8 mouse cellular contexts compared by ENCODE assay signal in the genomic region with DNA sequence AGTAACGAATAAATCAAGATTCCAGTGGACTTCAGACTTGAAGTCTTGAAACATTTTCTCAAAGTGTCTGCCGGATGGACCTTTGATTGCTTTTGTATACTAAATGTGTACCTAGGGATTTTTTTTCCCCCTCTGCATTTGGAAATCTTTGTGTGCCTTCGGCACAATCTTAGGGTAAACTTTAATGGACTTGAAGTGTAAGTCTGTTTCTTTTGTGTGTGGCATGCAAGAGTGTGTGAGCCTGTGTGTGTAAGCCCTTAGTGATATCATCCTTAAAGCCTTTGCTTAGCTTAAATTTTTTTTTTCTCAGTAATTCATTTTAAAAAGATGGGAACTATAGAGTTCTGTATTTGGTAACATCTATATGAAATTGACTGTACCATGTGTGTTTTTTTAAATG. TPM values are rescaled to one million over a fixed set of nuclear protein-coding genes. Genes with fewer than 3 reads are reported as not detected.
A peak's percentile ranks its signal among the peaks of the same experiment; 100 is the strongest.
DNase-seq lines count a peak whose midpoint lies in the region; ATAC-seq and TF ChIP-seq lines count a peak whose summit lies in the region.

No protein-coding gene starts in this region.

- peak overlapping the region; percentile 84 for H3K9ac ChIP-seq in lung, embryonic 14.5 days
- peak overlapping the region; percentile 96 for H3K9ac ChIP-seq in embryonic facial prominence, embryonic 15.5 days
- peak overlapping the region; percentile 96; the same call in 1 of the 2 replicates for H3K9ac ChIP-seq in intestine, postnatal 0 days (ENCODE audit: low read depth, low read length)
- peak overlapping the region; percentile 99; the same call in 1 of the 2 replicates for H3K9ac ChIP-seq in neural tube, embryonic 12.5 days

- no peaks in the 10 kb centered on the region for H3K9me3 ChIP-seq in lung, embryonic 14.5 days (ENCODE audit: low read depth, low read length)
- no peaks in the 10 kb centered on the region for H3K9me3 ChIP-seq in embryonic facial prominence, embryonic 15.5 days (replicated peaks)
- no peaks in the 10 kb centered on the region for H3K9me3 ChIP-seq in intestine, postnatal 0 days (ENCODE audit: control insufficient read depth)
- H3K9me3 ChIP-seq in neural tube, embryonic 12.5 days = no peaks in the 10 kb centered on the region

- no peak for TF ChIP-seq CTCF in lung, embryonic 14.5 days (IDR thresholded peaks at IDR 0.05; ENCODE audit: low read depth)
- no peak for TF ChIP-seq CTCF in intestine, postnatal 0 days (IDR thresholded peaks at IDR 0.05; ENCODE audit: low read depth)

- H3K27ac ChIP-seq in lung, embryonic 14.5 days (ENCODE audit: low read depth) = peak overlapping the region; percentile 92; the same call in 1 of the 2 replicates
- peak overlapping the region; percentile 95; the same call in 1 of the 2 replicates for H3K27ac ChIP-seq in embryonic facial prominence, embryonic 15.5 days (replicated peaks)
- H3K27ac ChIP-seq in intestine, postnatal 0 days (ENCODE audit: low read depth, low read length) = no peak overlapping the region
- no peak overlapping the region for H3K27ac ChIP-seq in neural tube, embryonic 12.5 days

- H3K27me3 ChIP-seq in lung, embryonic 14.5 days (ENCODE audit: insufficient read depth, low read length) = no peaks in the 10 kb centered on the region
- no peaks in the 10 kb centered on the region for H3K27me3 ChIP-seq in embryonic facial prominence, embryonic 15.5 days
- no peaks in the 10 kb centered on the region for H3K27me3 ChIP-seq in intestine, postnatal 0 days (replicated peaks; ENCODE audit: control insufficient read depth, insufficient read depth, low read length)
- H3K27me3 ChIP-seq in neural tube, embryonic 12.5 days (replicated peaks) = no peaks in the 10 kb centered on the region

- H3K4me2 ChIP-seq in lung, embryonic 14.5 days = peak overlapping the region; percentile 70
- peak overlapping the region; percentile 55 for H3K4me2 ChIP-seq in embryonic facial prominence, embryonic 15.5 days (replicated peaks)
- H3K4me2 ChIP-seq in intestine, postnatal 0 days (replicated peaks; ENCODE audit: low read depth) = peak overlapping the region; percentile 77
- peak overlapping the region; percentile 75 for H3K4me2 ChIP-seq in neural tube, embryonic 12.5 days (replicated peaks)

- H3K4me1 ChIP-seq in lung, embryonic 14.5 days (ENCODE audit: insufficient read depth) = peaks cover 9% of the 10 kb centered on the region; the same call in 1 of the 2 replicates
- H3K4me1 ChIP-seq in embryonic facial prominence, embryonic 15.5 days = peaks cover 6% of the 10 kb centered on the region; the same call in 1 of the 2 replicates
- H3K4me1 ChIP-seq in intestine, postnatal 0 days (replicated peaks; ENCODE audit: control insufficient read depth, insufficient read depth, low read length) = peaks cover 3% of the 10 kb centered on the region; the same call in 1 of the 2 replicates
- H3K4me1 ChIP-seq in neural tube, embryonic 12.5 days = peaks cover 24% of the 10 kb centered on the region

- no peak for ATAC-seq in lung, embryonic 14.5 days (ENCODE audit: insufficient read depth)
- no peak for ATAC-seq in embryonic facial prominence, embryonic 15.5 days (ENCODE audit: insufficient number of reproducible peaks, low FRiP score, low TSS enrichment, low read depth)
- no peak for ATAC-seq in intestine, postnatal 0 days
- no peak for ATAC-seq in neural tube, embryonic 12.5 days (ENCODE audit: low FRiP score, low read depth)

- DNase-seq in lung, embryonic 14.5 days = no peak
- DNase-seq in lung, postnatal 36 days = no peak
- DNase-seq in adrenal gland, adult 18-20 months (ENCODE audit: low spot score in 2 of 2) = no peak
- no peak for DNase-seq in urinary bladder, adult 18-20 months (ENCODE audit: low spot score in 2 of 2)
- no peak for DNase-seq in gastrocnemius, adult 8-10 months (ENCODE audit: low spot score in 2 of 2)

- H3K4me3 ChIP-seq in lung, embryonic 14.5 days (ENCODE audit: low read depth, low read length) = peak overlapping the region; percentile 97
- H3K4me3 ChIP-seq in embryonic facial prominence, embryonic 15.5 days (replicated peaks) = peak overlapping the region; percentile 95
- H3K4me3 ChIP-seq in intestine, postnatal 0 days (ENCODE audit: low read depth, low read length) = peak overlapping the region; percentile 90
- peak overlapping the region; percentile 99 for H3K4me3 ChIP-seq in neural tube, embryonic 12.5 days

- H3K36me3 ChIP-seq in lung, embryonic 14.5 days (ENCODE audit: insufficient read depth) = no peaks in the 10 kb centered on the region
- no peaks in the 10 kb centered on the region for H3K36me3 ChIP-seq in embryonic facial prominence, embryonic 15.5 days
- no peaks in the 10 kb centered on the region for H3K36me3 ChIP-seq in intestine, postnatal 0 days (ENCODE audit: control insufficient read depth, insufficient read depth)
- H3K36me3 ChIP-seq in neural tube, embryonic 12.5 days = 0 out of 2 replicates have a peak, but pooled peaks cover 4% of the 10 kb centered on the region

- 4% methylated on average over 3 of the region's 3 CpGs for WGBS in lung, embryonic 14.5 days
- WGBS in embryonic facial prominence, embryonic 15.5 days = 7% methylated on average over 3 of the region's 3 CpGs
- WGBS in intestine, postnatal 0 days = 1% methylated on average over 3 of the region's 3 CpGs
- WGBS in neural tube, embryonic 12.5 days = 21% methylated on average over 3 of the region's 3 CpGs

RNA-seq across cellular contexts. Expression of a gene that starts 1.2 kb away (rescaled TPM):
- polyA plus RNA-seq in lung, embryonic 14.5 days (2014; fragmentation: Nextera tagmentation; extraction: Ambion mirVana) = 56.1 and 60.0 TPM in 2 replicates
- polyA plus RNA-seq in embryonic facial prominence, embryonic 15.5 days (2015; fragmentation: Nextera tagmentation; extraction: Ambion mirVana) = 56.0 and 56.5 TPM in 2 replicates
- polyA plus RNA-seq in intestine, postnatal 0 days (2015; fragmentation: Nextera tagmentation; extraction: Ambion mirVana) = 32.2 and 36.6 TPM in 2 replicates
- polyA plus RNA-seq in neural tube, embryonic 12.5 days (2016; fragmentation: Nextera tagmentation; extraction: Ambion mirVana) = 150 and 151 TPM in 2 replicates
- 10 to 100 TPM; 67.5 to 76.6 TPM for total RNA-seq in adrenal gland, adult 18-20 months (2021)
- total RNA-seq in gastrocnemius, adult 8-10 months (2022) = 10 to 100 TPM; 40.6 to 50.8 (median 44.0) TPM

Comparison
In these comparisons a context has a peak if more than half of its experiments do, and no peak if none do; other contexts are left out.
1. H3K27ac ChIP-seq: peak in lung, embryonic 14.5 days (single experiment) and embryonic facial prominence, embryonic 15.5 days (single experiment); none in intestine, postnatal 0 days (single experiment) and neural tube, embryonic 12.5 days (single experiment).
2. Peak in every context shown above with its lines, with median percentiles within 50 percentile points of each other: H3K4me2 ChIP-seq, H3K4me3 ChIP-seq and H3K9ac ChIP-seq.